Mouse (Mus musculus) myocyte (in vitro differentiated cells): Measurements from ENCODE around the gene A930017K11Rik. TPM values are rescaled to one million over a fixed set of nuclear protein-coding genes. Genes with fewer than 3 reads are reported as not detected.

Experiments
- H3K27me3 ChIP-seq: one replicate; pipeline ENCODE4 v1.6.1; 2011; ENCODE audit not compliant: control insufficient read depth, insufficient read depth, insufficient read length
- H3K36me3 ChIP-seq: one replicate; pipeline ENCODE4 v1.6.1; 2011; ENCODE audit not compliant: control insufficient read depth, insufficient read depth
- H3K4me2 ChIP-seq: one replicate; pipeline ENCODE4 v1.6.1; 2011; ENCODE audit warnings: low read depth, control low read depth
- H3K4me3 ChIP-seq: one replicate; pipeline ENCODE4 v1.5.1; 2011; ENCODE audit warnings: mild to moderate bottlenecking, control low read depth, moderate library complexity
- H3K79me2 ChIP-seq: one replicate; pipeline ENCODE4 v1.6.1; 2011; ENCODE audit not compliant: control insufficient read depth, insufficient read depth
- H3ac ChIP-seq: one replicate; pipeline ENCODE4 v1.6.1; 2011; ENCODE audit not compliant: control insufficient read depth, insufficient read length
- CEBPB ChIP-seq: IDR thresholded peaks from 2 replicates; pipeline ENCODE4 v1.6.1; 2011; ENCODE audit warnings: mild to moderate bottlenecking, moderate library complexity; ENCODE audit not compliant: poor library complexity, insufficient read depth, severe bottlenecking
- E2F4 ChIP-seq: IDR thresholded peaks from one replicate; pipeline ENCODE4 v1.6.1; 2011; ENCODE audit warnings: mild to moderate bottlenecking, control low read depth, moderate library complexity; ENCODE audit not compliant: insufficient read depth
- MAX ChIP-seq: IDR thresholded peaks from one replicate; pipeline ENCODE4 v1.6.1; 2011; ENCODE audit warnings: low read depth, mild to moderate bottlenecking, control low read depth
- MYOD1 ChIP-seq, 3 experiments: IDR thresholded peaks; one replicate each; pipeline ENCODE4 v1.6.1; 2011; ENCODE audit warnings: control low read depth in 2 of 3, low read depth in 2 of 3, mild to moderate bottlenecking in 2 of 3, moderate library complexity in 1 of 3; ENCODE audit not compliant: insufficient read length in 2 of 3, control insufficient read depth in 1 of 3
- MYOG ChIP-seq, 3 experiments: IDR thresholded peaks; one replicate each; pipeline ENCODE4 v1.6.1; 2011; ENCODE audit warnings: control low read depth in 2 of 3, low read depth in 2 of 3, mild to moderate bottlenecking in 2 of 3; ENCODE audit not compliant: insufficient read length in 2 of 3, control insufficient read depth in 1 of 3, insufficient read depth in 1 of 3
- POLR2A ChIP-seq: IDR thresholded peaks from one replicate; pipeline ENCODE4 v1.6.1; 2011; ENCODE audit warnings: low read depth, mild to moderate bottlenecking, control low read depth, moderate library complexity; ENCODE audit not compliant: insufficient read length
- POLR2AphosphoS2 ChIP-seq: IDR thresholded peaks from one replicate; pipeline ENCODE4 v1.6.1; 2011; ENCODE audit warnings: low read depth, control low read depth; ENCODE audit not compliant: insufficient read length
- REST ChIP-seq: IDR thresholded peaks from one replicate; pipeline ENCODE4 v1.6.1; 2011; ENCODE audit warnings: mild to moderate bottlenecking, control low read depth, moderate library complexity; ENCODE audit not compliant: insufficient read depth, insufficient read length
- SRF ChIP-seq: IDR thresholded peaks from one replicate; pipeline ENCODE4 v1.6.1; 2011; ENCODE audit warnings: low read depth; ENCODE audit not compliant: control insufficient read depth, insufficient read length
- TCF12 ChIP-seq: IDR thresholded peaks from one replicate; pipeline ENCODE4 v1.6.1; 2011; ENCODE audit warnings: mild to moderate bottlenecking, control low read depth; ENCODE audit not compliant: poor library complexity, insufficient read depth, severe bottlenecking
- TCF3 ChIP-seq: IDR thresholded peaks from one replicate; pipeline ENCODE4 v1.6.1; 2011; ENCODE audit warnings: low read depth, control low read depth; ENCODE audit not compliant: insufficient read length
- USF1 ChIP-seq: IDR thresholded peaks from one replicate; pipeline ENCODE4 v1.6.1; 2011; ENCODE audit warnings: low read depth, mild to moderate bottlenecking, control low read depth, moderate library complexity
- polyA plus RNA-seq: library from polyadenylated mRNA; unstranded; fragments of >200 nt; fragmentation: generic; extraction: Trizol; gene quantifications from one replicate; pipeline ENCODE4 v1.2.1, GENCODE M21; 2012; ENCODE audit warnings: missing spikeins

The A930017K11Rik gene
- polyA plus RNA-seq, 1 experiment: 0.02 TPM

GRCm38 (mm10) chr17:25919144-25919785, 33.1 kb downstream of the A930017K11Rik start, which contains the start of gene Rab40c:
Gene Rab40c (minus strand): TSS chr17:25919727.
- Histone ChIP-seq H3K4me2 (peak within 1 kb of the TSS; percentile 79), H3K27me3 (no peaks in the 10 kb centered on the region), H3K36me3 (no peaks in the 10 kb centered on the region), H3K79me2 (peaks cover 41% of the 10 kb centered on the region), H3K4me3 (peak within 1 kb of the TSS; percentile 56), H3ac (peak within 1 kb of the TSS; percentile 32)
- TF ChIP-seq POLR2A: peak; percentile 59
- no peak for TF ChIP-seq TCF3
- no peak for TF ChIP-seq TCF12
- peak in 1 of 3 experiments; percentile 1 for TF ChIP-seq MYOG (IDR thresholded peaks at IDR 0.05; ENCODE audit: control insufficient read depth in 1 of 3, insufficient read depth in 1 of 3, insufficient read length in 2 of 3, low read depth in 2 of 3)
- TF ChIP-seq POLR2AphosphoS2: peak; percentile 34
- no peak for TF ChIP-seq MAX
- no peak for TF ChIP-seq REST
- peak in 1 of 3 experiments; percentile 17 for TF ChIP-seq MYOD1 (IDR thresholded peaks at IDR 0.05; ENCODE audit: control insufficient read depth in 1 of 3, insufficient read length in 2 of 3, low read depth in 2 of 3)

- Histone ChIP-seq H3K27me3 (no peaks in the 10 kb centered on the region), H3K4me2 (peak overlapping the region; percentile 73), H3K4me3 (peak overlapping the region; percentile 56), H3K79me2 (peaks cover 50% of the 10 kb centered on the region), H3ac (peak overlapping the region; percentile 32), H3K36me3 (no peaks in the 10 kb centered on the region)
- TF ChIP-seq CEBPB: no peak
- TF ChIP-seq TCF12: no peak
- no peak for TF ChIP-seq SRF
- TF ChIP-seq MAX: no peak
- TF ChIP-seq POLR2AphosphoS2: no peak
- TF ChIP-seq REST: no peak
- TF ChIP-seq POLR2A: no peak
- no peak for TF ChIP-seq MYOG (IDR thresholded peaks at IDR 0.05; ENCODE audit: control insufficient read depth in 1 of 3, insufficient read depth in 1 of 3, insufficient read length in 2 of 3, low read depth in 2 of 3)
- TF ChIP-seq E2F4: no peak
These were observed 34.2 kb downstream of the A930017K11Rik start for GRCm38 (mm10) chr17:25918037-25918750.

GRCm38 (mm10) chr17:25916931-25917647, 35.3 kb downstream of the A930017K11Rik start:
- TF ChIP-seq POLR2AphosphoS2 (no peak), SRF (no peak), MAX (no peak), TCF12 (peak; percentile 17), MYOD1 (IDR thresholded peaks at IDR 0.05; ENCODE audit: control insufficient read depth in 1 of 3, insufficient read length in 2 of 3, low read depth in 2 of 3) (peak in 2 of 3 experiments; percentile 37 to 64)
- peaks cover 53% of the 10 kb centered on the region for H3K79me2 ChIP-seq
- no peak overlapping the region for H3ac ChIP-seq
- H3K4me3 ChIP-seq: peak overlapping the region; percentile 56
- peak overlapping the region; percentile 73 for H3K4me2 ChIP-seq
- H3K27me3 ChIP-seq: no peaks in the 10 kb centered on the region
- no peaks in the 10 kb centered on the region for H3K36me3 ChIP-seq

- Histone ChIP-seq H3K27me3 (no peaks in the 10 kb centered on the region), H3ac (no peak overlapping the region), H3K79me2 (peaks cover 77% of the 10 kb centered on the region), H3K36me3 (no peaks in the 10 kb centered on the region), H3K4me2 (peak overlapping the region; percentile 30), H3K4me3 (no peak overlapping the region)
- TF ChIP-seq TCF12: no peak
- TF ChIP-seq MYOG (IDR thresholded peaks at IDR 0.05; ENCODE audit: control insufficient read depth in 1 of 3, insufficient read depth in 1 of 3, insufficient read length in 2 of 3, low read depth in 2 of 3): no peak
- TF ChIP-seq POLR2A: no peak
- TF ChIP-seq E2F4: no peak
- no peak for TF ChIP-seq SRF
- TF ChIP-seq MAX: no peak
- no peak for TF ChIP-seq USF1
- no peak for TF ChIP-seq REST
- no peak for TF ChIP-seq MYOD1 (IDR thresholded peaks at IDR 0.05; ENCODE audit: control insufficient read depth in 1 of 3, insufficient read length in 2 of 3, low read depth in 2 of 3)
- TF ChIP-seq CEBPB: no peak
- TF ChIP-seq TCF3: no peak
- no peak for TF ChIP-seq POLR2AphosphoS2
These were observed 38.1 kb downstream of the A930017K11Rik start for GRCm38 (mm10) chr17:25914295-25914694.
